14 mouse cellular contexts compared by ENCODE assay signal in genomic region chr11:114666786-114667185, GRCm38 (mm10).
"Had no signal": no experiment of that assay in that cellular context is flagged by ENCODE, and none has a peak within 500 bp of the region (broad histone marks: within the 10 kb centered on the region; RNA-seq: fewer than 3 reads in every experiment).

No protein-coding gene starts in this region.

- H3K27ac ChIP-seq: layer of hippocampus, adult 2 months; liver, embryonic 15.5 days; midbrain, embryonic 13.5 days; stomach, embryonic 15.5 days had no signal

- ATAC-seq: lung, postnatal 0 days; midbrain, embryonic 13.5 days had no signal

- H3K4me2 ChIP-seq: liver, embryonic 11.5 days; liver, embryonic 15.5 days; midbrain, embryonic 13.5 days; stomach, embryonic 15.5 days had no signal

- H3K27me3 ChIP-seq: stomach, embryonic 15.5 days had no signal

- DNase-seq: kidney, adult 18-20 months; kidney, postnatal 10 days; kidney, postnatal 4 days; lung, adult 2 months; lung, postnatal 36 days; retina, postnatal 1 day; right cerebral cortex, postnatal 4 days; spleen, adult 18-20 months had no signal

- H3K9me3 ChIP-seq: liver, embryonic 15.5 days; midbrain, embryonic 13.5 days; stomach, embryonic 15.5 days had no signal

- H3K9ac ChIP-seq: liver, embryonic 15.5 days; midbrain, embryonic 13.5 days; stomach, embryonic 15.5 days had no signal

- H3K4me3 ChIP-seq: layer of hippocampus, adult 2 months; liver, embryonic 15.5 days; midbrain, embryonic 13.5 days; stomach, embryonic 15.5 days had no signal
